10 mouse cellular contexts compared by ENCODE assay signal in genomic region chr5:113162699-113163098, GRCm38 (mm10). TPM values are rescaled to one million over a fixed set of nuclear protein-coding genes. Genes with fewer than 3 reads are reported as not detected.
DNase-seq lines count a peak whose midpoint lies in the region; ATAC-seq and TF ChIP-seq lines count a peak whose summit lies in the region.
"Had no signal": no experiment of that assay in that cellular context is flagged by ENCODE, and none has a peak within 500 bp of the region (broad histone marks: within the 10 kb centered on the region; RNA-seq: fewer than 3 reads in every experiment).

No protein-coding gene starts in this region.

- no peaks in the 10 kb centered on the region for H3K9me3 ChIP-seq in lung, postnatal 0 days (ENCODE audit: low read length)
- H3K9me3 ChIP-seq in forebrain, embryonic 13.5 days (replicated peaks): no peaks in the 10 kb centered on the region
- no peaks in the 10 kb centered on the region for H3K9me3 ChIP-seq in limb, embryonic 14.5 days (ENCODE audit: control insufficient read depth, low read length)
- no peaks in the 10 kb centered on the region for H3K9me3 ChIP-seq in stomach, embryonic 14.5 days (ENCODE audit: control insufficient read depth, low read depth, low read length)

- no peaks in the 10 kb centered on the region for H3K27me3 ChIP-seq in lung, postnatal 0 days (replicated peaks; ENCODE audit: insufficient read depth, low read length)
- no peaks in the 10 kb centered on the region for H3K27me3 ChIP-seq in forebrain, embryonic 13.5 days
- H3K27me3 ChIP-seq in limb, embryonic 14.5 days (ENCODE audit: control insufficient read depth, insufficient read depth, low read length): no peaks in the 10 kb centered on the region
- no peaks in the 10 kb centered on the region for H3K27me3 ChIP-seq in stomach, embryonic 14.5 days (ENCODE audit: control insufficient read depth, insufficient read depth, low read length)

- no peak for DNase-seq in lung, postnatal 0 days (ENCODE audit: low spot score)
- no peak for DNase-seq in lung, postnatal 14 days
- DNase-seq in limb, embryonic 14.5 days (ENCODE audit: low spot score): no peak
- no peak for DNase-seq in cerebellum, adult 11-12 months
- DNase-seq in spleen, postnatal 4 days (ENCODE audit: low spot score in 2 of 2): no peak
- no peak for DNase-seq in spleen, adult 12 weeks (ENCODE audit: low spot score)
- DNase-seq: lung, adult 18-20 months had no signal

- peaks cover 8% of the 10 kb centered on the region for H3K4me1 ChIP-seq in lung, postnatal 0 days (ENCODE audit: insufficient read depth, low read depth, low read length)
- peaks cover 46% of the 10 kb centered on the region for H3K4me1 ChIP-seq in forebrain, embryonic 13.5 days
- H3K4me1 ChIP-seq in limb, embryonic 14.5 days (ENCODE audit: control insufficient read depth, insufficient read depth, low read length): peaks cover 21% of the 10 kb centered on the region
- peaks cover 43% of the 10 kb centered on the region for H3K4me1 ChIP-seq in stomach, embryonic 14.5 days (ENCODE audit: control insufficient read depth, insufficient read depth, low read length)

- no peak overlapping the region for H3K27ac ChIP-seq in lung, postnatal 0 days (ENCODE audit: low read length)
- no peak overlapping the region for H3K27ac ChIP-seq in forebrain, embryonic 13.5 days
- H3K27ac ChIP-seq in limb, embryonic 14.5 days (replicated peaks; ENCODE audit: low read depth, low read length): no peak overlapping the region
- H3K27ac ChIP-seq in stomach, embryonic 14.5 days (ENCODE audit: low read length): 0 out of 2 replicates have a peak overlapping the region, but pooled peaks have one; percentile 2

- TF ChIP-seq EP300 in lung, postnatal 0 days (IDR thresholded peaks at IDR 0.05): no peak

- TF ChIP-seq POLR2A in limb, embryonic 14.5 days (IDR thresholded peaks at IDR 0.05; ENCODE audit: borderline replicate concordance, extremely low read depth, insufficient read depth, insufficient read length): no peak

- peak overlapping the region; percentile 10; the same call in 1 of the 2 replicates for H3K4me3 ChIP-seq in lung, postnatal 0 days (ENCODE audit: low read depth, low read length)
- H3K4me3 ChIP-seq in forebrain, embryonic 13.5 days: no peak overlapping the region; the same call in 1 of the 2 replicates
- peak overlapping the region; percentile 28 for H3K4me3 ChIP-seq in limb, embryonic 14.5 days (replicated peaks; ENCODE audit: low read length)
- peak overlapping the region; percentile 19; the same call in 1 of the 2 replicates for H3K4me3 ChIP-seq in stomach, embryonic 14.5 days (ENCODE audit: low read depth, low read length)
- H3K4me3 ChIP-seq: erythroblast, embryonic 14.5 days had no signal

- TF ChIP-seq CTCF in lung, postnatal 0 days (IDR thresholded peaks at IDR 0.05): no peak

- H3K4me2 ChIP-seq in lung, postnatal 0 days (replicated peaks; ENCODE audit: low read depth, low read length): peak overlapping the region; percentile 49
- peak overlapping the region; percentile 49 for H3K4me2 ChIP-seq in forebrain, embryonic 13.5 days
- H3K4me2 ChIP-seq in limb, embryonic 14.5 days (replicated peaks; ENCODE audit: low read depth, low read length, severe bottlenecking): peak overlapping the region; percentile 56
- peak overlapping the region; percentile 46 for H3K4me2 ChIP-seq in stomach, embryonic 14.5 days (replicated peaks; ENCODE audit: low read depth, low read length)

- 6% methylated on average over 8 of the region's 9 CpGs for WGBS in lung, postnatal 0 days
- WGBS in forebrain, embryonic 13.5 days: 26% methylated on average over 9 of the region's 9 CpGs
- 5% methylated on average over 9 of the region's 9 CpGs for WGBS in limb, embryonic 14.5 days
- whole genome bisulfite sequencing in stomach, embryonic 14.5 days: 8% methylated on average over 9 of the region's 9 CpGs

- H3K36me3 ChIP-seq in lung, postnatal 0 days (ENCODE audit: insufficient read depth, low read length): no peaks in the 10 kb centered on the region
- no peaks in the 10 kb centered on the region for H3K36me3 ChIP-seq in forebrain, embryonic 13.5 days (ENCODE audit: poor library complexity, severe bottlenecking)
- H3K36me3 ChIP-seq in limb, embryonic 14.5 days (ENCODE audit: control insufficient read depth, insufficient read depth, low read length): no peaks in the 10 kb centered on the region
- H3K36me3 ChIP-seq in stomach, embryonic 14.5 days (ENCODE audit: control insufficient read depth, insufficient read depth, low read length): no peaks in the 10 kb centered on the region

- ATAC-seq in lung, postnatal 0 days: no peak
- ATAC-seq in forebrain, embryonic 13.5 days: no peak
- no peak for ATAC-seq in limb, embryonic 14.5 days (ENCODE audit: low FRiP score, low read depth)
- ATAC-seq in stomach, embryonic 14.5 days (ENCODE audit: insufficient number of reproducible peaks, insufficient read depth, low FRiP score, low read depth): no peak

- H3K9ac ChIP-seq in lung, postnatal 0 days (replicated peaks; ENCODE audit: low read depth): no peak overlapping the region
- no peak overlapping the region for H3K9ac ChIP-seq in forebrain, embryonic 13.5 days
- H3K9ac ChIP-seq in limb, embryonic 14.5 days (ENCODE audit: low read depth, low read length, severe bottlenecking): no peak overlapping the region
- no peak overlapping the region for H3K9ac ChIP-seq in stomach, embryonic 14.5 days (replicated peaks; ENCODE audit: low read depth, low read length)

RNA-seq across cellular contexts. Expression of gene 2900026A02Rik, which starts 58.3 kb away (rescaled TPM):
- polyA plus RNA-seq in lung, postnatal 0 days (2015; fragmentation: Nextera tagmentation; extraction: Ambion mirVana): 6.3 and 6.9 TPM in 2 replicates
- 4.3 and 5.1 TPM in 2 replicates for polyA plus RNA-seq in forebrain, embryonic 13.5 days (2015; fragmentation: Nextera tagmentation; extraction: Ambion mirVana)
- 13.6 and 14.5 TPM in 2 replicates for polyA plus RNA-seq in limb, embryonic 14.5 days (2012; rRNA removed)
- polyA plus RNA-seq in limb, embryonic 14.5 days (2014; fragmentation: Nextera tagmentation; extraction: Ambion mirVana): 7.0 and 7.1 TPM in 2 replicates
- polyA plus RNA-seq in stomach, embryonic 14.5 days (2014; fragmentation: Nextera tagmentation; extraction: Ambion mirVana): 9.2 and 10.2 TPM in 2 replicates
